Mouse (Mus musculus): ENCODE measurements around the gene Vmn1r24.
"Not testable (repeated sequence)": the region's sequence is repeated elsewhere in the genome, so short reads cannot be mapped to it uniquely, and the experiment has no call there.

Gene Vmn1r24

GRCm38 (mm10) chr6:57961403-57961802 is at the start of gene Vmn1r24:
Gene Vmn1r24, minus strand, starts transcription at chr6:57961503.
- not testable (repeated sequence) for DNase-seq (ENCODE audit: low read depth, low spot score)

GRCm38 (mm10) chr6:57980710-57981109 is 19.4 kb upstream of the Vmn1r24 start, which contains the start of gene Vmn1r25:
Gene Vmn1r25, minus strand, starts transcription at chr6:57980810.
- DNase-seq (ENCODE audit: low read depth, low spot score) = no peak

GRCm38 (mm10) chr6:57926738-57927137 is 34.6 kb downstream of the Vmn1r24 start, which contains the start of gene Vmn1r23:
Gene Vmn1r23, minus strand, starts transcription at chr6:57926838.
- DNase-seq (ENCODE audit: low read depth, low spot score) = no peak

- no peak for DNase-seq (ENCODE audit: low read depth, low spot score)
Measured at GRCm38 (mm10) chr6:57907928-57908327, 53.4 kb downstream of the Vmn1r24 start, which contains the start of gene Vmn1r22. Gene Vmn1r22, minus strand, starts transcription at chr6:57908028.
